Mouse (Mus musculus) right cerebral cortex, adult 2 months (tissue): ENCODE measurements around the gene Tm9sf1.

Experiments used
- DNase-seq, 2 experiments: peaks; one replicate each; pipeline ENCODE4 v3.0.0; 2021 to 2022; ENCODE audit warnings: low spot score in 2 of 2

The Tm9sf1 gene

DNA sequence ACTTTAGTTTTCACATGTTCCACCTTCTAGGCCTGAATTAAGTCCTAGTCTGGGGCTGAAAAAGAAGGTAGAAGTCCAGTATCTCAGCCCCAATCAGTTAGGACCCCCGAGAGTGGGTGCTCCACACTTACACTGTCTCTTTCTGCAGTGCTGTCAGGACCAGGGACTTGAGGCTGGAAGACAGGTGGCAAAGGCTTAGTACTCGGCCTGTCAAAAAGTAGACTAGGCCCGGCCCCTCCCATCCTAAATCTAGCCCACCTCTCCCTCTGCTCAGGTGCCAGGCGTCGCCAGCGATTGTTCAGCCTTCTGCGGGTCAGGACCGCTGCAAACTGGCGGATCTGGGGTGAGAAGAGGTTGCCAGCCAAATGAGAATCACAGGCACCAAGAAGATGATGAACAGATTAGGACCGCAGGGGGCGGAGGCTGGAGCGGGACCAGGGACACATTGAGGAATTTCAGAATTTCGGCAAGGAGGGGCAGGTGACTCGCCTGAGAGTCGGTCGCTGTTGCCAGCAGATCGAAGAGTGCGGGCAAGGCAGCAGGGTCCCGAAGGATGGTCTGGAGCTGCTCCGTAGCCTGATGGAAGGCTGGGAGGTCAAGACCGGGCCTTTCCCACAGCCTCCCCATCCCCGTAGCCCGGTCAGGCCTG is 8.6 kb downstream of the Tm9sf1 start:
- peak in 1 of 2 experiments; percentile 31 for DNase-seq

DNA sequence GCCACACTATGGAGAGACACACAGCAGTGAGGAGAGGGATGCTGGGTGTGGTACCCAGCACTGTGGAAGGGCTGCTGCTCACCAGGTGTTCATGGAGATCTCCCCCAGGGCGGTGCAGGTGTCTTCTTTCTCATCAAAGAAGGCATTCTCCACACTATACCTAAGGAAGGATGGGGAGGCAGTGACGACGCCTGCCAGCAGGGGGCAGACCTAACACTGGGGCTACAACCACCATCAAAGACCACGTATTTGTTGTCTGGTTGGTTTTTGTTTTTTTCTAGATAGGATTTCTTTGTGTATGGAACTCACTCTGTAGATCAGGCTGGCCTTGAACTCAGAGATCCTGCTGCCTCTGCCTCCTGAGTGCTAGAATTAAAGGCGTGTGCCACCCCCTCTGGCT is 14.3 kb downstream of the Tm9sf1 start:
- peak; percentile 39 to 42 for DNase-seq

DNA sequence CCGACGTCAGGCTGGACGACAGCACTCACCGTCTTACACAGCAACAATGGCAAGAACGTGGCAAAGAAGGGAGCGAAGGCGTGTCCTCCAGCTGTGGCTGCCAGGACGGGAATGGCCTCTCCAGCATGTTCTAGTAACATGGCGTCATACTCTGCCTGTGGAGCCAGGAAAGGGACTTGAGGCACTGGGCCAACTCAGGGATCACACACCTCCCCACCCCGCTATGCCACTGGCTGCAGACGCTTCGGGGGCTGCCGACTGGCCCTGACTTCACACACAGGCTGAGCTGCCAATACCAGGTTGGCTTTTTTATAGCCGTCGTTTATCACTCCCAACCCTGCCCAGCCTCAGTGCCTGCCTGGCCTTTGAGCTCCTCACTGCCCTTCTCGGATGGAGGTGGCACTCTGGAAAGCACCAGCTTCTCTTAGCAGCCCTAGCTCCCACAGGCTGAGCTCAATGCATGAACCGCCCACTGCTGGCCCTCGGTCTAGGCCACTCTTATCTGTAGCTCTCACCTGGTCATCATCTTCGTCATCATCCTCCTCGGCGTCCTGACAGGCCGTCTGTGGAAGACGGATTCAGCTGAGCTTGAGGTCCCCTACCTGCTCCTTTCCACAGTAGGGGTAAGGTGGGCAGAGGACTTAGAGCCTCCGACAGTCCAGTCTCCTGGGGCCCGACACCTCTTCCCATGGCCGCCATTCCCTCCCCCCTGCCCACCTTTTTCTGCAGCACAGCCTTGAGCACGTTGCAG is 15.4 kb downstream of the Tm9sf1 start:
- DNase-seq: no peak

DNA sequence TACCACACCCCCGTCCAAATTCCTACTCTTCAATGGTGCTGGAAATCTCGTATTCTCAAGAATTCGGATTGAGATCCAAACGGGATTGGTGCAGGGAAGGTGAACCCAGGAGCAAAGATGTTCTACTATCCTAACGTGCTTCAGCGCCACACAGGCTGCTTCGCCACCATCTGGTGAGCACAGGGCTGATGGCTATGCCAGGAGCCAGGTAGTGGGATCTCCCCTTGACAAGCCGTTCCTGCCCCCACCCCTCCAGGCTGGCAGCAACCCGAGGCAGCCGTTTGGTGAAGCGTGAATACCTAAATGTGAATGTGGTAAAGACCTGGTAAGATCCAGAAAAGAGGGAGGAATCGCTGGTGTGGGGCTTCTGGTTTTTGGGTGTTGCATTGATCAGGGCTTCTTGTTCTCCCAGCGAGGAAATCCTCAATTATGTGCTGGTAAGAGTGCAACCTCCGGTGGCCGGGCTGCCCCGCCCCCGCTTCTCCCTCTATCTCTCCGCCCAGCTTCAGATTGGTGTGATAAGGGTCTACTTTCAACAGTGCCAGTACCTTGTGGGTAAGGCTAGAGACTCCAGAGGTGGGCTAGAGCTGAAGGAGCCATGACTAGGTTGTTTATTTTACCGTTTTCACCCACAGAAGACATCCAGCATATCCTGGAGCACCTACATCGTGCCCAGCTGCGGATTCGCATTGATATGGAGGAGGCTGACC is 25.0 kb downstream of the Tm9sf1 start:
- DNase-seq: no peak

DNA sequence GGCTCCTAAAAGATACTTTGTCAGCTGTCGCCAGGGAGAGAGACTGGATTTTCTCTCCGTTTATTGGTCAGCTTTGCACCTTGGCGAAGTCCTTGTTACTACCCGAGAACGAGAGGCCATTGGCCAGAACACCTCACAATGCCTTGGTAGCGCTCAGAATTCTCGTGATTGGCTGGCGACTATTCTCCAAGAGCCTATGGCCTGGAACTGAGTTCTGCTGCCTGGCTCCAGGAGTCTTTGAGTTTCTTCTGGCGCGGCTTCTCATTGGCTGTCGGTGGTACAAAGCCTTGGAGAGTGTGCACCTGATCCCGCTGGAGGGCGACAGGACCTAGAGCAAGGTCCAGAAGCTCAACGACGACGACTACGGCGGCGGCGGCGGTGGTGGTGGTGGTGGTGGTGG is 25.8 kb downstream of the Tm9sf1 start, which contains the start of gene Rec8:
TSS of gene Rec8 (plus strand) at position 216 of the 400 bp plus-strand sequence.
- no peak for DNase-seq

DNA sequence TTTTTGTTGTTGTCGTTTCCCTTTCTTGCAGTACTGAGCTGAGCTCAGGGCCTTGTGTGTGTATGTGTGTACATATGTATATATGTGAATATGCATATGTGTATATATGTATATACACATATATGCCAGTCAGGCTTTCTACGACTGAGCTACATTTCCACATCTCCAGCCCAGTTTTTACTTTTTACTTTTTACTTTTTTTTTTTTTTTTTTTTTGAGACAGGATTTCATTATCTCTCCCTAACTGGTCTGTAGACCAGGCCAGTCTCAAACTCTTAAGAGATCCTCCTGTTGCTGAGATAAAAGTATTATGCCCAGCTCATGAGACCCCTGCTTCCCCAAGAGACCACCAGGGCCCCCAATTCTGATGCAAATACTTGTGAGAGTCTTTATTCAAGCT is 26.8 kb downstream of the Tm9sf1 start:
- no peak for DNase-seq

DNA sequence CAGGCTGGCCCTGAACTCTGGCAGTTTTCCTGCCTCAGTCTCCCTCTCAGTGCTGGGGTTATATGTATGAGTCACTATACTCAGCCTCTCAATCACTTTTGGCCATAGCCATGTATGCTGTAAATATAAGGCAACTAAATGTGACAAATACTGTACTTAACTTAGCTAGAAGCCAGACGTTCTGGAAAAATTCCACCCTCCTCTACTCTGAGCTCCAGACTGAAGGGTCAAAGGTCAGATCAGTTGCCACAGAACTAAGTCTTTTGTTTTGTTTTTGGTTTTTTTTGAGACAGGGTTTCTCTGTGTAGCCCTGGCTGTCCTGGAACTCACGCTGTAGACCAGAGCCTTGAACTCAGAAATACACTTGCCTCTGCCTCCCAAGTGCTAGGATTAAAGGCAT is 27.7 kb downstream of the Tm9sf1 start:
- no peak for DNase-seq

DNA sequence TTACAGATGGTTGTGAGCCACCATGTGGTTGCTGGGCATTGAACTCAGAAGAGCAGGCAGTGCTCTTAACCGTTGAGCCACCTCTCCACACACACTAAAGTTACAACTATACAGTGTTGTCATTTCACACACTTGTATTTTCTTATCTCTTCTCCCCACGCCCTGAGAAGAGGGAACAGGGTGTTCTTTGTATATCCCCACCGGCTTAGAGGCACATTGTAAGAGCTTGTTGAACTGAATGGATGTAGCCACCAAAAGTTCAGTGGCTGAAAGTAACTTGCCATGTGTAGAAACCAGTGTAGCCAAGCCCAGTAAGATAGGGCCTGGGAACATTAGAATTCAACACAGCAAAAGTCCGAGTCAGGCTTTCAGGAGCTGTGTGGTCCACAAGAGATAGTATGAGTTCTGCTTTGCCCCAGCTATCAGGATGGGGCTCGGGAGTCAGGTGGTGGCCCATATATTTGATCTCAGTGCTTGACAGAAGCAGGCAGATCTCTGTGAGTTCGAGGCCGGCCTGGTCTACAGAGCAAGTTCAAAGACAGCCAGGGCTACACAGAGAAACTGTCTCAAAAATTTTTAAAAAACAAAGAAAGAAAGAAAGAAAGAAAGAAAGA is 28.9 kb downstream of the Tm9sf1 start:
- no peak for DNase-seq

DNA sequence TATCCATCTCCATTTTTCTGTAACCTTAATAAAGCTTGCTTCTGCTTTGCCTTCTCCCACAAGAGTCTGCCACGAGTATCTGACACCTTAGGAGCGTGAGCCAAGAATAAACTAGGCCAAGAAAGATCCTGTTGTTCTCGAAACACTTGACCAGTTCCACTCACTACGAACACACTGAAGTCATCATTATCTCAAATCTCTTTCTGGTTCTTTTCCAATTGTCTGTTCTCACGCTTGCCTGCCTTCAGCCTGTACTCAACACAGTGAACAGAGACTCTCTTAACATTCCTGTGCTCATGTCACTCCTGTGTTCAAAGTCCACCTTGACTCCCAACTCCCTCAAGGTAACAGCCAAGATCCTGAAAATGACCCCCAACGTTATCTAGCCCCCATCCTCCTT is 30.3 kb downstream of the Tm9sf1 start:
- no peak for DNase-seq

DNA sequence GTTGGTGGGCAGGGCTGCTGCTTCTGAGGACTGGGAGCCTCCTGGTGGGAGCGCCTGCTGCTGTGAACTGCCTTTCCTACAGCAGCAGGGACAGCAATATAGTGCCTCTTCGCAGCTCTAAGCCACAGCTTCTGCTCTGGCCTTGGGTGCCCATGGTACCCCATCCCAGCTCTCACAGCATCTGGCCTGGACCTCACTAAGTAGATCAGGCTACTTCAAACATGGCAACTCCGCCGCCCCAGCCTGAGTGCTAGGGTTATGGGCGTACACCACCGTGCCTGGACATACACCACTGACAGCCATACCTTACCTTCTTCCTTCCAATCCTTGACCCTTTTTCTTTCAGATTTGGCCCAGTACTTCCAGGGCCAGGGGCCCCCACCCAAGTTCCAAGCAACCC is 35.3 kb downstream of the Tm9sf1 start:
- DNase-seq: no peak

DNA sequence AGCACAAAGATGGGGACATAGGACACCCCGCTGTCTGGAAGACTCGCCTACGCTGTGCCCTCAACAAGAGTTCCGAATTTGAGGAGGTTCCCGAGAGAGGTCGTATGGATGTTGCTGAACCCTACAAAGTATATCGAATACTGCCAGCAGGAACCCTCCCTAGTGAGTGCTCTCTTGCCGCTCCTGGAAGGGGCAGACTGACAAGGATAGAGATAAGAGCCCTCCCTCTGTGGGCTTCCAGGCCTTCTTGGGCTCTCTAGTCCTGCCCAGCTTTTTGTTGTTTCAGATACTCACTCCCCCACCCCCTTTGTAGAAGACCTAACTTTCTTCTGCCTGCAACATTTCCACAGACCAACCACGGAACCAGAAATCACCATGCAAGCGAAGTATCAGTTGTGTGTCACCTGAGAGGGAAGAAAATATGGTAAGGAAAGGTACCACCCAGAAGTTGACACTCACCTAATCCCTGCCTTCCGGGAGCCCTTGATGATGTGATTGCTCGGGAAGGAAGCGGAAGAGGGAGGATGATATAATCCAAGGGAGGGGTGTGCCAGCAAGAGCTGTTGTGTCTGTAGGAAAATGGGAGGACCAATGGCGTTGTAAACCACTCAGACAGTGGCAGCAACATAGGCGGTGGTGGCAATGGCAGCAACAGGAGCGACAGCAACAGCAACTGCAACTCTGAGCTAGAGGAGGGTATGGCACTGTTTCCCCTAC is 37.7 kb downstream of the Tm9sf1 start:
- DNase-seq: no peak

DNA sequence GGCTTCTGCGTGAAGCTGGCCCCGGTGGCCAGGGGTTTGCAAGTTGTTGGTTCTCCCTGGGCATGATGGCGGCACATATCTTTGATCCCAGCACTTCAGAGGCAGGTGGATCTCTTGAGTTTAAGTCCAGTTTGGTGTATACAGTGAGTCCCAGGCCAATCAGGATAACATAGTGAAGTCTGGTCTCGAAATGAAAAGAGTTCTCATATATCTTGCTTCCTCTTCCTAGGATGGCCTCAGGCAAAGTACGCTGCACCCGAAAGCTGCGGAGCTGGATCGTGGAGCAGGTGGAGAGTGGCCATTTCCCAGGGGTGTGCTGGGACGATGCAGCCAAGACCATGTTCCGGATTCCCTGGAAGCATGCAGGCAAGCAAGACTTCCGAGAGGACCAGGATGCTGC is 38.8 kb downstream of the Tm9sf1 start:
- DNase-seq: no peak

DNA sequence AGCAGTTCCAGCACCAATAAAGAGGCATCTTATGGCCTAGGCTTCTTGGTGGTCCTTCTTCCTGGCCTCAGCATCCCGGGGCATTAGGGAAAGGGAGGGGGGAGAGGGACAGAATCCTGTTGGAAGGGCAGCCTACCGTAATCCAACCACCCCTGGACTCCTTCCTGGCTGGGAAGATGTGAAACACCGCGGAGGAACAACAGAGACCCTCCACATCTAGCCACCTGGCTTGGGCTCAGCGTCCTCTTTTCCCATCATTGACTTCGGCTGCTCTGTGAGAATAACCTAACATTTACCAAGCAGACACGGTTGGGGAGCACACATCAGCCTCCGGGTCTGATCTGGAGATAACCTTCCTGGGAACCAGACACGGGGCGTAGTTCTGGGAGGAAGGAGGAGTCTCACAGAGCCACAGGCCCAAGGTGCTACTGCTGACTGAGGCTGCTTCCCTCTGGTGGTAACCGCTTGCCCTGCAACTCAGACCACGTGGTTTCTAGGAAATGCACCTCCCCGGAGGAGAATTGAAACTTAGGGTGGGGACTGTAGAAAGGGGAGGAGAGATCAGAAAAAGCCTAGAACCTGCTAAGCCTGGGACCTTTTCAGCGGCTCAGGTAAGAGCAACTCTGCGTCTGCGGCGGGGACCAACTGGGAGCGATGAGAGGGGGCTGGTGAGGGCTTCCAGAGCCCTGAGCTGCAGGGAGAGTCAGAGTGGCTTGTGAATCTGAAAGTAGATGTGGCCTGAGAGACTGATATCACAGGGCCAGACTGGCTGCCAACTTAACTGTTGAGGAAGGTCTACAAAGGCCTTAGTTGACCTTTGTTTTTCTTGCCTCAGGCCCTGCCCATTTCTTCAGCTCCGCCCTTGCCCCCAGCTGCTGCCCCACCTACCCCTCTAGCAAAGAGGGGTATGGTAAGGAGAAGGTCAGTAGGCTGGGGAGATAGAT is 39.7 kb downstream of the Tm9sf1 start:
- peak; percentile 84 to 91 for DNase-seq

DNA sequence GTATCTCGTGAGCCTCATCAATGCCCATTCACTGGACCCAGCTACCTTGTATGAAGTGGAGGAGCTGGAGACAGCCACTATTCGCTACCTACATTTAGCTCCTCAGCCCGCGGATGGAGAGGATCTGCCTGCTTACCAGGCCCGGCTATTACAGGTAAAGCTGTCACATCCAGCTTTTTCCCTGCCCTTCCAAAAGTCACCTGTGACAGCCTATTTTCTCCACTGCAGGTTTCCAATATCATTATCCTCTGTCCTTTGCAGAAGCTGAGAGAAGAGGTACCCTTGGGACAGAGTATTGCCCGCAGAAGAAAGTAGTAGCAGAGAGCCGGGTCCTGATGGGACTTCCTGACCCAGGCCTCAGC is 40.4 kb downstream of the Tm9sf1 start, which contains the start of gene Irf9:
TSS of gene Irf9 (plus strand) at position 301 of the 362 bp plus-strand sequence.
- DNase-seq: no peak

DNA sequence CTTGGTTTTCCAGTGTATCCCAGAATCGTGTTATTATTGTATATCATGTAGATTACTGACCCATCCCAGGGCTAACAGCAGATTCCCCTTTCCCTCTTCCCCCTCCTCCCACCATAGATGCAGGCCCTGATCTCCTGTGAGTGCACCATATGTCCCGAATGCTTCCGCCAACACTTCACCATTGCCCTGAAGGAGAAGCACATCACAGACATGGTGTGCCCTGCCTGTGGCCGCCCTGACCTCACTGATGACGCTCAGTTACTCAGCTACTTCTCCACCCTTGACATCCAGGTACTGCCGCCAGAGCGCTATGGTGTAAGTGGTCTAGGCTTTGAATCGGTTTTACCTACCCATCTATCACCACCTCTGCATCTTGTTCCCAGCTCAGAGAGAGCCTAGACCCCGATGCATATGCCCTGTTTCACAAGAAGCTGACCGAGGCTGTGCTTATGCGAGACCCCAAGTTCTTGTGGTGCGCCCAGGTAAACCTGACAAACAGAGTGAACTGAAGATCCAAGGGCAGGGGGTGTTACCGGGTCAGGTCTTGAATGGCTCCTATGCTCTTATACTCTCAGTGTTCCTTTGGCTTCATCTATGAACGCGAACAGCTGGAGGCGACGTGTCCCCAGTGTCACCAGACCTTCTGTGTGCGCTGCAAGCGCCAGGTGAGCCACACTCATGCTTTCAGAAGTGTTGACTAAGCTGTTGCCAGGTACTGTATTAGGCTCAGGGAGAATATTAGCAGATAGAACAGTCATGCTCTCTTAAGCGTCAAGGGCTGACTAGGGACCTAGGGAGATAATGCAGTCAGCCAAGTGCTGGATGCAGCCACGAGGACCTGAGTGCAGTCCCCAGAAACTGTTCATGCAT is 44.9 kb downstream of the Tm9sf1 start:
- DNase-seq: no peak

DNA sequence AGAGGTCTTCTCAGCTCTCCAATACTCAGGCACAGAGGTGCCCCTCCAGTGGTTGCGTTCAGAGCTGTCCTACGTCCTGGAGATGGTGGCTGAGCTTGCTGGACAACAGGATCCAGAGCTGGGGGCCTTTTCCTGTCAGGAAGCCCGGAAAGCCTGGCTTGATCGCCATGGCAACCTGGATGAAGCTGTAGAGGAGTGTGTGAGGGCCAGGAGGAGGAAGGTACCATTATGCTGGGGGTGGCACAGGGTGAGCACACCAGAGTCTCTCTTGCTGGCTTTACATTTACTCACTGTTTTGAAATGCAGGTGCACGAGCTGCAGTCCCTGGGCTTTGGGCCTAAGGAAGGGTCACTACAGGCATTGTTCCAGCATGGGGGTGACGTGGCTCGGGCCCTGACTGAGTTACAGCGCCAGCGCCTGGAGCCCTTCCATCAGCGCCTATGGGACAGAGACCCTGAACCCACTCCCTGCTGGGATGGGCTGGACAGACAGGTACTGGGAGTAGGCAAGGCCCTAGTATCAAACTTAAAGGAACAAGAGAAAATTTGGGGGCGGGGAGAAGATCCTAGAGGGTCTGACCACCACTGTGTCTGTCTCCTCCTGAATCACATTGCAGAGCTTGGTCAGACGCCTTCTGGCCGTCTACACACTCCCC is 47.4 kb downstream of the Tm9sf1 start:
- peak in 1 of 2 experiments; percentile 25 for DNase-seq

DNA sequence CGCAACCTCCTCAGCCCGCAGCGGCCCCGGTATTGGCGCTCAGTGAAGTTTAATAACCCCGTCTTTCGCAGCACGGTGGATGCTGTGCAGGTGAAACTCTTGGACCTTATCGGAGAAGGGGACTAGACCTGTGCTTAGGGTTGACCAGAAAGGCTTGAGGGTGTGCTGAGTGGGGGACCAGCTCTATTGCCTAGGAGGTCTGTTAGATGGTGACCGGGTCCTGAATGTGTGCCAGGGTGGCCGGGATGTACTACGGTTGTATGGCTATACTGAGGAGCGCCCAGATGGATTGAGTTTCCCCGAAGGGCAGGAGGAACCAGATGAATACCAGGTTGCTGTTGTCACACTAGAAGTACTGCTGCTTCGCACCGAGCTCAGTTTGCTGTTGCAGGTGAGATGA is 51.4 kb downstream of the Tm9sf1 start:
- DNase-seq: no peak

DNA sequence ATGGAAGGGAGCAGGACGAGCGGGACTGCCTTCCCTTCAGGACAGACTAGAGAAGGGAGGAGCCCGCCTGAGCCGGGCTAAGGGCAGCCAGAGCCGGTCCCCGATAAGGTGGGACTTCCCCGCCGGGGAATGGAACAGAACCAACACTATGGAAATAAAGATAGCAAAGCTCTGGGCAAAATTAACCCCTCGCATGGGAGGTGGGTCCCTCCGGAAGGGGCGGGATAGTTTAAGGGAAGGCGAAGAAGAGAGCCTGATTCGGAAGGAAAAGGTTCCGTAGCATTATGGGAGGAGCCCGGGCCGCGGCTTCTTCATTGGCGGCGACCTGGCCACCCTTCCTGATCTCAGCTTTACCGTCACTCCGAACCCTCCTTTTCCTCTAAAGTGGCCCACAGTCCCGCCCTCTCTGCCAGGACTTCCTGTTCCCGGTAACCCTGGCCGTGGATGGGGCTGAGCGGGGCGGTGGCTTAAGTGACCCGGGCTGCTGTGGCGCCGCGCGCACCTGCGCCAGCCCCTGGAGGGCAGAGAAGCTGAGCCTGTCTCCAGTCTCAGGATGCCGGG is 52.2 kb downstream of the Tm9sf1 start, which contains the start of gene Rnf31:
TSS of gene Rnf31 (plus strand) at position 378 of the 561 bp plus-strand sequence.
- peak; percentile 95 for DNase-seq
